ENCODE assay signal across 17 mouse cellular contexts in genomic region chr2:123275736-123276330, GRCm38 (mm10).
DNase-seq lines count a peak whose midpoint lies in the region; ATAC-seq and TF ChIP-seq lines count a peak whose summit lies in the region.
"Had no signal": no experiment of that assay in that cellular context is flagged by ENCODE, and none has a peak within 500 bp of the region (broad histone marks: within the 10 kb centered on the region; RNA-seq: fewer than 3 reads in every experiment).

No protein-coding gene starts in this region.

- H3K4me2 ChIP-seq in hindbrain, postnatal 0 days (ENCODE audit: low read depth, low read length): no peak overlapping the region
- no peak overlapping the region for H3K4me2 ChIP-seq in midbrain, postnatal 0 days (ENCODE audit: low read depth, low read length, poor library complexity, severe bottlenecking)
- H3K4me2 ChIP-seq: neural tube, embryonic 13.5 days had no signal

- no peaks in the 10 kb centered on the region for H3K4me1 ChIP-seq in hindbrain, postnatal 0 days (ENCODE audit: insufficient read depth, low read length)
- no peaks in the 10 kb centered on the region for H3K4me1 ChIP-seq in midbrain, postnatal 0 days (ENCODE audit: insufficient read depth, low read length)
- H3K4me1 ChIP-seq: neural tube, embryonic 13.5 days had no signal

- no peaks in the 10 kb centered on the region for H3K27me3 ChIP-seq in hindbrain, postnatal 0 days (ENCODE audit: insufficient read depth, low read length)
- no peaks in the 10 kb centered on the region for H3K27me3 ChIP-seq in midbrain, postnatal 0 days (ENCODE audit: insufficient read depth, low read length)
- H3K27me3 ChIP-seq: neural tube, embryonic 13.5 days had no signal

- H3K4me3 ChIP-seq in hindbrain, postnatal 0 days (ENCODE audit: low read length): no peak overlapping the region
- H3K4me3 ChIP-seq in midbrain, postnatal 0 days (ENCODE audit: low read depth, low read length): no peak overlapping the region
- H3K4me3 ChIP-seq: erythroblast, embryonic 14.5 days; neural tube, embryonic 13.5 days had no signal

- peak; percentile 31; the same call in 1 of the 2 replicates for ATAC-seq in frontal cortex, adult (ENCODE audit: low TSS enrichment)
- peak; percentile 88 for ATAC-seq in hindbrain, postnatal 0 days
- peak; percentile 23; the same call in 1 of the 2 replicates for ATAC-seq in midbrain, postnatal 0 days (ENCODE audit: low FRiP score)
- ATAC-seq: activated CD4-positive, CD25-positive, alpha-beta regulatory T cell, adult 4 months had no signal

- H3K36me3 ChIP-seq in hindbrain, postnatal 0 days (ENCODE audit: insufficient read depth, low read length): no peaks in the 10 kb centered on the region
- H3K36me3 ChIP-seq in midbrain, postnatal 0 days (ENCODE audit: insufficient read depth, low read length): no peaks in the 10 kb centered on the region
- H3K36me3 ChIP-seq: neural tube, embryonic 13.5 days had no signal

- intact Hi-C loops in left cerebral cortex, postnatal 14 days (cut with DNase I): no loop called here

- H3K27ac ChIP-seq in hindbrain, postnatal 0 days: no peak overlapping the region
- no peak overlapping the region for H3K27ac ChIP-seq in midbrain, postnatal 0 days (ENCODE audit: low read depth, low read length)
- H3K27ac ChIP-seq: liver, embryonic 14.5 days; neural tube, embryonic 13.5 days had no signal

- no peak for DNase-seq in frontal cortex, postnatal 25 days (ENCODE audit: low spot score in 2 of 2)
- DNase-seq in left cerebral cortex, postnatal 14 days (ENCODE audit: low spot score in 2 of 2): peak; percentile 7 to 8
- DNase-seq in left cerebral cortex, adult 8-10 months (ENCODE audit: low spot score in 2 of 2): no peak
- peak; percentile 72 for DNase-seq in hindbrain, postnatal 0 days (ENCODE audit: low spot score)
- DNase-seq in midbrain, postnatal 0 days (ENCODE audit: low spot score): peak; percentile 76
- no peak for DNase-seq in urinary bladder, postnatal 14 days (ENCODE audit: low spot score)
- no peak for DNase-seq in spleen, adult 18-20 months
- DNase-seq: cerebellum, adult 18-20 months; embryo, embryonic 11 days; heart, postnatal 36 days; kidney, adult 11 months; lung, postnatal 14 days had no signal

- no peak overlapping the region for H3K9ac ChIP-seq in hindbrain, postnatal 0 days (replicated peaks; ENCODE audit: low read length)
- H3K9ac ChIP-seq in midbrain, postnatal 0 days (replicated peaks; ENCODE audit: low read length, poor library complexity, severe bottlenecking): no peak overlapping the region
- H3K9ac ChIP-seq: liver, embryonic 14.5 days; neural tube, embryonic 13.5 days had no signal

- H3K9me3 ChIP-seq in hindbrain, postnatal 0 days (ENCODE audit: low read length): no peaks in the 10 kb centered on the region
- no peaks in the 10 kb centered on the region for H3K9me3 ChIP-seq in midbrain, postnatal 0 days (ENCODE audit: low read length)
- H3K9me3 ChIP-seq: neural tube, embryonic 13.5 days had no signal

- TF ChIP-seq CTCF in hindbrain, postnatal 0 days (IDR thresholded peaks at IDR 0.05; ENCODE audit: low read depth): no peak
- no peak for TF ChIP-seq CTCF in midbrain, postnatal 0 days (IDR thresholded peaks at IDR 0.05)

- WGBS in hindbrain, postnatal 0 days: 40% methylated on average over 6 of the region's 6 CpGs
- 47% methylated on average over 6 of the region's 6 CpGs for WGBS in midbrain, postnatal 0 days

Comparison
In these comparisons a context has a peak if more than half of its experiments do, and no peak if none do; other contexts are left out.
1. DNase-seq: peak in left cerebral cortex, postnatal 14 days (2 of 2), hindbrain, postnatal 0 days (single experiment) and midbrain, postnatal 0 days (single experiment); none in frontal cortex, postnatal 25 days (0 of 2), left cerebral cortex, adult 8-10 months (0 of 2), urinary bladder, postnatal 14 days (single experiment) and spleen, adult 18-20 months (0 of 2).
2. ATAC-seq: peak in every context shown above with its lines; median percentile 88 in hindbrain, postnatal 0 days; 31 in frontal cortex, adult; 23 in midbrain, postnatal 0 days.